Mouse (Mus musculus) adrenal gland, adult (tissue): ENCODE data around the gene Pdxp.

Experiments used
- DNase-seq, 2 experiments: peaks; one replicate each; pipeline ENCODE4 v3.0.0; 2022 to 2023; ENCODE audit warnings: low spot score in 1 of 2; ENCODE audit not compliant: inconsistent age in 2 of 2

Gene Pdxp

GRCm38 (mm10) chr15:78927021-78927787 lies 13.5 kb downstream of the Pdxp start:
- DNase-seq: peak; percentile 63 to 80

GRCm38 (mm10) chr15:78927788-78928457 lies 14.2 kb downstream of the Pdxp start:
- peak; percentile 86 to 90 for DNase-seq

GRCm38 (mm10) chr15:78928539-78928938 lies 14.8 kb downstream of the Pdxp start:
- peak in 1 of 2 experiments; percentile 43 for DNase-seq

GRCm38 (mm10) chr15:78930192-78930706 lies 16.5 kb downstream of the Pdxp start:
- DNase-seq: peak in 1 of 2 experiments; percentile 42

- peak in 1 of 2 experiments; percentile 28 for DNase-seq
Observed at GRCm38 (mm10) chr15:78930801-78931426, 17.2 kb downstream of the Pdxp start.

GRCm38 (mm10) chr15:78931577-78931976 lies 17.9 kb downstream of the Pdxp start:
- peak; percentile 75 to 86 for DNase-seq

GRCm38 (mm10) chr15:78934784-78935320 lies 21.1 kb downstream of the Pdxp start, which contains the start of gene Nol12:
Gene Nol12 (plus strand): TSS chr15:78934933.
- peak; percentile 83 to 96 for DNase-seq

- DNase-seq: no peak
Observed at GRCm38 (mm10) chr15:78936403-78936802, 22.7 kb downstream of the Pdxp start.

GRCm38 (mm10) chr15:78937311-78937710 lies 23.6 kb downstream of the Pdxp start:
- DNase-seq: no peak

GRCm38 (mm10) chr15:78937963-78938362 lies 24.2 kb downstream of the Pdxp start:
- no peak for DNase-seq

GRCm38 (mm10) chr15:78940325-78940724 lies 26.6 kb downstream of the Pdxp start:
- no peak for DNase-seq

- DNase-seq: peak; percentile 85 to 96
Observed at GRCm38 (mm10) chr15:78942663-78943062, 28.9 kb downstream of the Pdxp start.

GRCm38 (mm10) chr15:78946232-78946631 lies 32.5 kb downstream of the Pdxp start:
- no peak for DNase-seq

GRCm38 (mm10) chr15:78947657-78948056 lies 33.9 kb downstream of the Pdxp start, which contains the start of gene Triobp:
Gene Triobp (plus strand): TSS chr15:78947724.
- DNase-seq: peak; percentile 91 to 94

- DNase-seq: no peak
Observed at GRCm38 (mm10) chr15:78948152-78948725, 34.5 kb downstream of the Pdxp start.

GRCm38 (mm10) chr15:78948883-78949282 lies 35.2 kb downstream of the Pdxp start:
- no peak for DNase-seq

GRCm38 (mm10) chr15:78955663-78956062 lies 41.9 kb downstream of the Pdxp start:
- no peak for DNase-seq

GRCm38 (mm10) chr15:78956351-78956750 lies 42.6 kb downstream of the Pdxp start:
- peak in 1 of 2 experiments; percentile 59 for DNase-seq

- DNase-seq: no peak
Observed at GRCm38 (mm10) chr15:78957021-78957420, 43.3 kb downstream of the Pdxp start.

GRCm38 (mm10) chr15:78959537-78959936 lies 45.8 kb downstream of the Pdxp start:
- no peak for DNase-seq

GRCm38 (mm10) chr15:78960088-78960487 lies 46.4 kb downstream of the Pdxp start:
- DNase-seq: peak; percentile 79 to 82
